Mouse (Mus musculus) stomach, postnatal 0 days (tissue): ENCODE measurements at regions not wholly inside any gene's neighbourhood (a gene's known extent, or its start where the extent isn't known, plus 50 kb on each side); places are given as distances from the start of the nearest gene placed in this dataset.

Experiments
- CTCF ChIP-seq: IDR thresholded peaks from 2 replicates; pipeline ENCODE4 v1.5.1; 2016; ENCODE audit warnings: antibody characterized with exemption, low read depth, mild to moderate bottlenecking, moderate library complexity
- EP300 ChIP-seq: optimal IDR thresholded peaks from 2 replicates; pipeline ENCODE3; 2016; ENCODE audit warnings: antibody characterized with exemption

- TF ChIP-seq EP300 = no peak
- TF ChIP-seq CTCF = no peak
Measured at GRCm38 (mm10) chr8:126833471-126834453, 111.9 kb downstream of the Tomm20 start.
